Mouse (Mus musculus): ENCODE data around the gene Slc16a12.
"Not testable (repeated sequence)": the region's sequence is repeated elsewhere in the genome, so short reads cannot be mapped to it uniquely, and the experiment has no call there.

The Slc16a12 gene

DNA sequence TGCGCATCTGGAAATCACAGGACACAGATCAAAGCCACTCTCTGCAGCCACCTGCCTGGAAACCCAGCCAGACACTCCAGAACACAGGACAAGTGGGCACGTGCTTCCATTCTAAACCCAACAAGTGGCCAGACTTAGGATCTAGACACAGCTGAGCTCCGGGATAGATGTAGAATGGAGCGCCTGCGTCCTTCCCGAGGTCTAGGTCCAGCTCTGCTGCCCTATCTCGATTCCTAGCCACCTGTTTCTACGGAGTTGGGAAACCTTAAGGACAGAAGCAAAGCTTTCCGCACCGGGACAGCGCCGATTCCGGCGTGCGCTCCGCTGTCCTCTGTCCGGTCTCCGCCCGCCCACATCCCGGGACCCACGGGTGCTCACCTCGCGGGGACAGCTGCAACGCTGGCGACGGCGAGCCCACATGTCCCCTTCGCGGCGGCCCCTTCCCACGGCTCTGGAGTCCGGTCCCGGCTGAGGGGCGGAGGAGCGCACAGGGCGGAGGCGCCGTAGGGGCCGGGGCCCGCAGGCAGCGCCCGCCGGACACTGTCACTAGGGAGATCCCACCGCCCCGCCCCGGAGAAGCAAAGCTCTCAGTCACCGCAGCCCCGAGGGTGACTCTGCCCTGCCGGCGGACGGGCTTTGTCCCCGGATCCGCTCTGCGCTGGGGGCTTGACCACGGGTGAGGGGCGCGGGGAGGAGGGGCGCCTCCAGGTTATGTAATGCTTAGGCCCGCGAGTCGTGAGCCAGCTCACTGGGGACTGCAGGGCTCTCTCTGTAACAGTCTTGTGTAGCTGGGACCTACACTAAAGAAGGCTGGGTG is at the start of gene Slc16a12:
Gene Slc16a12 (minus strand): TSS at position 602 of the 817 bp plus-strand sequence.
- no peak for DNase-seq (ENCODE audit: low spot score in 2 of 2)

GRCm38 (mm10) chr19:34796396-34796795 is 49.3 kb upstream of the Slc16a12 start:
- no peak for DNase-seq (ENCODE audit: low spot score in 2 of 2)

- DNase-seq (ENCODE audit: low spot score in 2 of 2) = no peak
Observed at GRCm38 (mm10) chr19:34782491-34782890, 35.4 kb upstream of the Slc16a12 start.

DNA sequence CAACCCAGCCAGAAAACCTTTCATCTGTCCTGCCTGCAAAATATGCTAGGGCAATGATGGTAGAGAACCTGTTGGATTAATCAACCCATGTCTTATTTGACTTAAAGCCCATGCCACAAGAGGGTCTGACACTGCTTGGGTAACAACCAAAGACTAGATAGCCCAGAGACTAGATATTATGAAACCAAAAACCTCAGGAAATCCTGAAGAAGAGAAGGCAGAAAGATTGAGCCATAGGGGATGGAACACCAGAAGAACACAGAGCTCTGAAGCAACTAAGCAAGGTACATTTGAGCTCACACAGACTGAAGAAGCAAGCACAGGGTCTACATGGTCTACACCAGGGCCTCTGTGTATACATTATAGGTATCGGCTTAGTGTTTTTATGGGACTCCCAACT is 31.9 kb upstream of the Slc16a12 start:
- DNase-seq (ENCODE audit: low spot score in 2 of 2) = no peak

- no peak for DNase-seq (ENCODE audit: low spot score in 2 of 2)
Observed at GRCm38 (mm10) chr19:34778098-34778497, 31.0 kb upstream of the Slc16a12 start.

DNA sequence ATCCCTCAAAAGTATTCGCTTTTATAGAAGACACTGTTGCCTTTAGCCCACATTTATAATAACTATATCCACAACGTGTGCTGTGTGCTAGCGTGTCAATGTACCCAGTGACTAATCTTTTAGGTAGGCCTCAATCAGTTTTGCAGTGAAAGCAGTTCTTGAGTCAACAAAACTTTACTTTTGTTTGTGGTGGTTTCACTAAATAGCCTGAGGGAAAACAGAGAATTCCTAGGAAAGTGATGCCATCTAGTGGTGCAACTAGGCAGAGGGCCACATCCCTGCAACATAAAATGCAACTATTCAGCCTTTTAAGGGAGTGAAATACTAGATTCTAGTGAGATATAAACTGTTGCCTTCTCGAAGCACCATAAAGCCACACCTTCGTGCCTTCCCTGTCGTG is 25.7 kb upstream of the Slc16a12 start:
- peak; percentile 20 to 33 for DNase-seq (ENCODE audit: low spot score in 2 of 2)

- DNase-seq (ENCODE audit: low spot score in 2 of 2) = no peak
Observed at GRCm38 (mm10) chr19:34770764-34771163, 23.7 kb upstream of the Slc16a12 start.

GRCm38 (mm10) chr19:34758754-34759153 is 11.7 kb upstream of the Slc16a12 start:
- no peak for DNase-seq (ENCODE audit: low spot score in 2 of 2)

DNA sequence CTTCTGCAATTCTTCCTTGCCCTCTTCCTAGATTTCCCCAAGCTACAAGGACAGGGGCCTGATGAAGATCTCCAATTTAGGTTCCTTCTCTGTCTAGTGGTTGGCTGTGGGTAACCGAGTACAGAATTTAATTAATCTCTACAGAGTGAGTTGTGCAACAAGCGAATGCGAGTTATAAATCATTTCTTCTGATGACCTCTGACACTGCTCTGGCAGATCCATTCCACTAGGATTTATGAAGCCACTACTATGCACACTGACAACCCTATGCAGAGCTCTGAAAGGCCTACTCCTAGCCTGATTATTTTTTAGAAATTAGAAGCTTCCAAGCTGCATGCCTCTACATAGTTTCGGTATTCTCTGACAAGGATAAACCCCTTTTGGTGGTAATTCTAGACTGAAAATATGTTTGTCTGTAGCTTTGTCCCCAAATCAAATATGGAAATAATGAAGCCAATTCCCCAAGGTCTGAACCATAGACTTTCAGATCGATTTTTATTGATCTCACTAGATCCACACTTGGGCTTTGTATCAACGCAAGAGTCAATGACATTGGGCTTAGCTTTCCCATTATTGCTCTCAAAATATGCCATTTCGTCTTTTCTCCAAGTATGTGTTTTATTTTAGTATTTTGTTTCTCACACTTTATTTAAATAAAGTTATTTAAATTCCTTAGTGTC is 9.6 kb upstream of the Slc16a12 start:
- DNase-seq (ENCODE audit: low spot score in 2 of 2) = no peak

DNA sequence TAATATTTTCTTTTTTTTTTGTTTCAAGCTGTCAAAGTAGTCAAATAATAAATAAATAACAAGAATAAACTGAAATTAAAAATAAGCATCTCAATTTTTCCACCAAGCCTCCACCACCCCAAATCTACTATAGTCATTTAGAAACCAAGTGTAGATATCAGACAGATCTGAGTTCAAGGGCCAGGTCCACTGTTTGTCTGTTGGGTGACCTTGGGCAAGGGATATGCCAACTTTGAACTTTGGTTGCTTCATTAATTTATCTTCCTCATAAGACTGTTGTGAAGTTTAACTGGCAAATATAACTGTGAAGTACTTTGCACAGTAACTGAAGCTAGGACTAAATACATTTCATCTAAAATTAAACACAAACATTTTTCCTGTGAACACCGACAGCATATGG is 8.6 kb upstream of the Slc16a12 start:
- no peak for DNase-seq (ENCODE audit: low spot score in 2 of 2)

DNA sequence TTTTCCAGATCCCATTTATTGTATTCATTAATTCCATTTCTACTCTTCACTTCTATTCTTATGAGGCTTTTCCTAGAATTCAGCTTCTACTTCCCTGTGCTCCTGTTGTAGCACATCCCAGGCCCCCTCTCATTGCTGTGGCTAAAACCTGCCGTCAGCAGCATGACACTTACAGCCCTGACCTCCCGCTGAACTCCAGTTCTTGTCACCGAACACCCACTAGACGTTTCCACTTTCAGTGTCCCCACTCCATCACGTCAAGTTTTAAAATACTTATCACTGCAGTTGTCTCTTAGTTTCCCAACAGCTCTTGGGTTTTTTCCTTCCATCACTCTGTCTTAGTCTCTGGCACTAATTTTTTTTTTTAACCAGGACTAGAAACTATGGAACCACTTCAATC is 6.2 kb upstream of the Slc16a12 start:
- no peak for DNase-seq (ENCODE audit: low spot score in 2 of 2)

- no peak for DNase-seq (ENCODE audit: low spot score in 2 of 2)
Observed at GRCm38 (mm10) chr19:34752391-34753092, 5.5 kb upstream of the Slc16a12 start.

DNA sequence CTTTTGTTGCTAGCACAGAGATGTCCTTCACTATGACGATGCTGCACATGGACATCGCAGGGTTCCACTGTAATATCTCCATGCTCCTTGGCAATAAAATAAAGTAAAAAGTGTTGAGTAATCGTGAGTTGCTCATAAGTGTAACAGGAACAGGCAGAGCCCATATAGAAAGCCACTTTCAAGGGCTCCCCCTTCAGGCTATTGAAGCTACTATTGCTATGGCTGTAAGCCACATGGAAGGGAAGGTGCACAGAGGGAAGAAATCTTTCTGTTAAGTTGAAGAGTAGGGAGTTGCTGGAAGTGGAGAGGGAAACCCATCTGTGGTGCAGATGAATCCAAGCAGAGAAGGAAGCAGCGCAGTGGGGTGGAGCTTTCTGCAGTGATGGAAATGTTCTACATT is 4.1 kb upstream of the Slc16a12 start:
- no peak for DNase-seq (ENCODE audit: low spot score in 2 of 2)

DNA sequence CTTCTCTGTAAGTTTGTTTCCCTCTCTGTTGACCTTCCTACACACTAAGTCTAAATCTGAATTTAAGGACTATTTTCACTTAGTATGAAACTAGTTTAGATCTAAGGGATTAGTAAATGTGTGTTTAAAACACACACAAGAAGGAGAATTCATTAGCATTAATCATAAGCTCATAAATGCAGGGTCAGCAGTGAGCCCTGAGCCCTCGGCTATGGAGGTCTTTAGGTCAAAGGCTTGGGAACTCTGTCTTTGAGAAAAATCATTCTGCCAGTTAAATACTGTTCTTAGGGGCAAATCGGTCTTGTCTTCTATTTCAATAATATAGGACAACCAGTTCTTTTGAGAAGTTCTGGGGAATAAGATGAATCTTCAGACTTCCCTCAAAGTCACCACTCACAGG is 1.9 kb upstream of the Slc16a12 start:
- no peak for DNase-seq (ENCODE audit: low spot score in 2 of 2)

- DNase-seq (ENCODE audit: low spot score in 2 of 2) = not testable (repeated sequence)
Observed at GRCm38 (mm10) chr19:34747969-34748368, 880 bp upstream of the Slc16a12 start.

DNA sequence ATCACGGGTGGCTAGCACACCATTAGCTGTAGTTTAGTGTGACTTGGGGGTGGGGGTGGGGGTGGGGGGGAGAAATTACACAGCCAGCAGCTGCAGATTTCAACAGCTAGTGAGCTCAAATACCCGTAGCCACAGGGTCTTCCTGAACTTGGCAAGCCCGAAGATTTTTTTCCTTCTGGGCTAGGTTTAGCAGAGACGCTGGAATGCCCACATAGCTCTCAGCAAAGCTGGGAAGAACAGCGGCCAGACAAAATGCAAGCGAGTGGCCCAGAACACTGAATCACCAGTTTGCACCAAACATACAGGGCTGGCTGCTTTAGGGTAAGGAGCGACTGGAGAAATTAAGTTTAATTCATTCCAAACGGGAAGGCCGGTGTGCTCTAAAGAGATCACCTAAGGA is 888 bp downstream of the Slc16a12 start:
- DNase-seq (ENCODE audit: low spot score in 2 of 2) = no peak

- no peak for DNase-seq (ENCODE audit: low spot score in 2 of 2)
Observed at GRCm38 (mm10) chr19:34745012-34745411, 2.1 kb downstream of the Slc16a12 start.

GRCm38 (mm10) chr19:34737916-34738315 is 9.2 kb downstream of the Slc16a12 start:
- DNase-seq (ENCODE audit: low spot score in 2 of 2) = no peak

DNA sequence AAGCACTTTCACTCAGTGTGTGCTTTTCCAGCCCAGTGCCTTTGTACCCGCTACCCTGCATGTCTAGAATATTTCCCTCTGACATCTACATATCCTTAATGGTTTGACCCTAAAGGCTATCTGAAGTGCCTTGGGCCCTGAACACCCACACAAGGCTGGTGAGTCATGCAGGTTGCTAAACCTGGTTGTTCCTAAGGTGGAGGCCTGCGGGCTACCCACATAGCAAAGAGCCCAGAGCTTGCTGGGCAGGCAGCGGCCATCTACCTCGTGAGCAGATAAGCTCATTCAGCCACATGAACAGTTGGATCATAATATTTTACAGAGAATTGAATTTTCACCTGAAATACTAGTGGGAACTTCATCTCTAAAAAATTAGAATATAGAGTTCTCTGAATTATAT is 11.2 kb downstream of the Slc16a12 start:
- DNase-seq (ENCODE audit: low spot score in 2 of 2) = no peak

GRCm38 (mm10) chr19:34733020-34733419 is 14.1 kb downstream of the Slc16a12 start:
- no peak for DNase-seq (ENCODE audit: low spot score in 2 of 2)

DNA sequence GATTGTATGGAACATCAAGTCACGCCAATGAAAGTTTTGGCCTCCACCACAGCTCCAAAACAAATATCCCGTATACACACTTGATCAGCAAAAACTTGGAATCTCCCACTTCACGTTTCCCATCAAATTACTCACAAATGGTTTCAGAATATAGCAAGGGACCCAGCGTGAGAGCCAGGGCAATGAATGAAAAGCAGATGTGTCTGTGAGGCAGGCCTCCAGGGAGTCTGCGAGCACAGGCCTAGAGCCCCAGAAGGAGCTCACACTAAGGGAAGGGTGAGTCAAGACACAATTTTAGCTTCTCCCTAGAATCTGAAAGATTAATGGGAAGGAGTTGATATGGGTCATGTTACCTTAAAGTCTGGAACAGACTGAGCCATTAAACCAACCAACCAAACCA is 15.7 kb downstream of the Slc16a12 start:
- no peak for DNase-seq (ENCODE audit: low spot score in 2 of 2)

DNA sequence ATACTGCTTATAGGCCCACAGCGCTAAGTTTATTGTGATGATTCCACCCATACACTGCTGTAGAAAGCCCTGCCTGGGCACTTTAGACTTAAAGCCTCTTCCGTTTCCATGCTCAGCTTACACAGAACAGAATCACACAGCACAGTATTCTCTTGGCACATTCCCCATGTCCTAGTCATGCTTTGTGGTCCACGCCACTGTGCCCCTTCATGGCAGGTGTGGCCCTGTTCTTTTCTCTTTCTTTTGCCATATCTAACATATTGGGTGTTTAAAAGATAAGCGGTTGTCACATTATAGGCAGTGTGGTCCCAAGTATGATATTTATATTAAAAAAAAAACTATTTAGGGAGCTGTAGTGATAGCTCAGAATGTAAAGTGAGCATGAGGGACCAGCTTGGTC is 16.5 kb downstream of the Slc16a12 start:
- no peak for DNase-seq (ENCODE audit: low spot score in 2 of 2)

DNA sequence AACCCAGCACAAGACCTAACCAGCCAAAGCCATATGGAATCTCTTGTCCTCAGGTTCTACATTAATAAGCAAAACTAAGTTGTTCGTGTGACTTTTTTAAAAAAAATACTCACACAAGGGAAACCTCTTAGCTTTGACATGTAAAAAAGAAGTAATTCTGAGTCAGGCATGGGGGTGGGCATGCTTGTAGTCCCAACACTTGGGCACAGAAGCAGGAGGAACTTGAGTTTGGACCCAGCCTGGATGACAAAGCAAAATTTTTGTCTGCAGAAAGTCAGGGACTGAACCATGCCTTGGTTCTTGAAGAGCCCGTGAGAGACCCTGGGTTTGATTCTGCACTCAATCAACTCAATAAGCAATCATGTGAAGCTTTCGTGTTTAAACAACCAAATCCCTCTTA is 17.6 kb downstream of the Slc16a12 start:
- DNase-seq (ENCODE audit: low spot score in 2 of 2) = no peak
